In the genomic region with DNA sequence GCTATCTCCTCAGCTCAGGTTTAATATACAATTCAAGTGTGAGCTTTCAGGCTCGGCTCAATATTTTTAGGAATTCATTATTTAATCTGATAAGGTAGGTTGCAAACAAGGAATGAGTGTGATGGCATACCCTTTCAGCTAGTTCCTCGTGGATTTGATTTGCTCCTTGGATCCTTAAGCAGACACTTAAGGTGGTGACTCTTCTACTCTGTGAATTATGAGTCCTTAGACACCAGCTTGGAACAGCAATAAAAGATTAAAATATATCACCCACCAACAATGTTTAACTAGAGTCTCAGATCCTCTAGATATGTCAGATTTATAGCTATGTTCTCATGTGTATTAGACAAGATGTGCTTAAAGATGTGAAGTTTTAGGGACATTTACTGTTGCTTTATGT, we compare ENCODE assay signal across 9 mouse cellular contexts.
A peak's percentile ranks its signal among the peaks of the same experiment; 100 is the strongest.
ATAC-seq and TF ChIP-seq lines count a peak whose summit lies in the region.
"Had no signal": no experiment of that assay in that cellular context is flagged by ENCODE, and none has a peak within 500 bp of the region (broad histone marks: within the 10 kb centered on the region; RNA-seq: fewer than 3 reads in every experiment).

No protein-coding gene starts in this region.

- WGBS in intestine, embryonic 15.5 days: 42% methylated on average over 2 of the region's 2 CpGs
- 31% methylated on average over 2 of the region's 2 CpGs for WGBS in intestine, postnatal 0 days
- 39% methylated on average over 2 of the region's 2 CpGs for WGBS in intestine, embryonic 16.5 days
- 80% methylated on average over 2 of the region's 2 CpGs for WGBS in forebrain, embryonic 13.5 days

- no peak overlapping the region for H3K4me2 ChIP-seq in intestine, embryonic 15.5 days (replicated peaks)
- H3K4me2 ChIP-seq in intestine, postnatal 0 days (replicated peaks; ENCODE audit: low read depth): no peak overlapping the region
- no peak overlapping the region for H3K4me2 ChIP-seq in intestine, embryonic 16.5 days (ENCODE audit: low read depth, low read length)
- H3K4me2 ChIP-seq in forebrain, embryonic 13.5 days: no peak overlapping the region

- H3K9ac ChIP-seq in intestine, embryonic 15.5 days: no peak overlapping the region
- no peak overlapping the region for H3K9ac ChIP-seq in intestine, postnatal 0 days (ENCODE audit: low read depth, low read length)
- no peak overlapping the region for H3K9ac ChIP-seq in intestine, embryonic 16.5 days (ENCODE audit: low read depth, low read length)
- H3K9ac ChIP-seq in forebrain, embryonic 13.5 days: no peak overlapping the region

- no peak overlapping the region for H3K4me3 ChIP-seq in intestine, embryonic 15.5 days (replicated peaks)
- H3K4me3 ChIP-seq in intestine, postnatal 0 days (ENCODE audit: low read depth, low read length): no peak overlapping the region
- no peak overlapping the region for H3K4me3 ChIP-seq in intestine, embryonic 16.5 days (ENCODE audit: low read length)
- H3K4me3 ChIP-seq in forebrain, embryonic 13.5 days: no peak overlapping the region

- H3K36me3 ChIP-seq in intestine, embryonic 15.5 days: no peaks in the 10 kb centered on the region
- no peaks in the 10 kb centered on the region for H3K36me3 ChIP-seq in intestine, postnatal 0 days (ENCODE audit: control insufficient read depth, insufficient read depth)
- no peaks in the 10 kb centered on the region for H3K36me3 ChIP-seq in intestine, embryonic 16.5 days (ENCODE audit: control insufficient read depth, insufficient read depth, low read length)
- no peaks in the 10 kb centered on the region for H3K36me3 ChIP-seq in forebrain, embryonic 13.5 days (ENCODE audit: poor library complexity, severe bottlenecking)
- H3K36me3 ChIP-seq: G1E had no signal

- H3K9me3 ChIP-seq in intestine, embryonic 15.5 days: no peaks in the 10 kb centered on the region
- H3K9me3 ChIP-seq in intestine, postnatal 0 days (ENCODE audit: control insufficient read depth): no peaks in the 10 kb centered on the region
- H3K9me3 ChIP-seq in intestine, embryonic 16.5 days (ENCODE audit: control insufficient read depth, low read length): no peaks in the 10 kb centered on the region
- no peaks in the 10 kb centered on the region for H3K9me3 ChIP-seq in forebrain, embryonic 13.5 days (replicated peaks)
- H3K9me3 ChIP-seq: G1E had no signal

- no peak overlapping the region for H3K27ac ChIP-seq in intestine, embryonic 15.5 days
- no peak overlapping the region for H3K27ac ChIP-seq in intestine, postnatal 0 days (ENCODE audit: low read depth, low read length)
- H3K27ac ChIP-seq in intestine, embryonic 16.5 days (ENCODE audit: low read length): no peak overlapping the region
- no peak overlapping the region for H3K27ac ChIP-seq in forebrain, embryonic 13.5 days

- ATAC-seq in intestine, embryonic 15.5 days: peak; percentile 61
- no peak for ATAC-seq in intestine, postnatal 0 days
- ATAC-seq in intestine, embryonic 16.5 days: peak; percentile 68
- no peak for ATAC-seq in forebrain, embryonic 13.5 days
- ATAC-seq: activated CD4-positive, CD25-positive, alpha-beta regulatory T cell, adult 4 months; CD4-positive, CD25-positive, alpha-beta regulatory T cell, adult 4 months; Patski had no signal

- no peaks in the 10 kb centered on the region for H3K27me3 ChIP-seq in intestine, embryonic 15.5 days (replicated peaks)
- no peaks in the 10 kb centered on the region for H3K27me3 ChIP-seq in intestine, postnatal 0 days (replicated peaks; ENCODE audit: control insufficient read depth, insufficient read depth, low read length)
- H3K27me3 ChIP-seq in intestine, embryonic 16.5 days (replicated peaks; ENCODE audit: control insufficient read depth, insufficient read depth, low read length): no peaks in the 10 kb centered on the region
- no peaks in the 10 kb centered on the region for H3K27me3 ChIP-seq in forebrain, embryonic 13.5 days
- H3K27me3 ChIP-seq: CH12.LX had no signal

- H3K4me1 ChIP-seq in intestine, embryonic 15.5 days (replicated peaks): no peaks in the 10 kb centered on the region
- no peaks in the 10 kb centered on the region for H3K4me1 ChIP-seq in intestine, postnatal 0 days (replicated peaks; ENCODE audit: control insufficient read depth, insufficient read depth, low read length)
- no peaks in the 10 kb centered on the region for H3K4me1 ChIP-seq in intestine, embryonic 16.5 days (ENCODE audit: control insufficient read depth, insufficient read depth, low read length)
- no peaks in the 10 kb centered on the region for H3K4me1 ChIP-seq in forebrain, embryonic 13.5 days

- no peak for TF ChIP-seq CTCF in intestine, postnatal 0 days (IDR thresholded peaks at IDR 0.05; ENCODE audit: low read depth)

Comparison
In these comparisons a context has a peak if more than half of its experiments do, and no peak if none do; other contexts are left out.
1. ATAC-seq: peak in intestine, embryonic 15.5 days (single experiment) and intestine, embryonic 16.5 days (single experiment); none in intestine, postnatal 0 days (single experiment) and forebrain, embryonic 13.5 days (single experiment).